Mouse (Mus musculus) G1E (cell line): ENCODE measurements around the gene Upk3bl.
"Not testable (repeated sequence)": the region's sequence is repeated elsewhere in the genome, so short reads cannot be mapped to it uniquely, and the experiment has no call there.

Experiments
- CTCF ChIP-seq: IDR thresholded peaks from 2 replicates; pipeline ENCODE4 v1.5.1; 2012; ENCODE audit warnings: low read depth, low read length, inconsistent platforms, mixed read lengths
- TAL1 ChIP-seq: conservative IDR thresholded peaks from 2 replicates; pipeline ENCODE4 v1.6.1; 2012; ENCODE audit warnings: low read depth, low read length, inconsistent platforms, mixed read lengths

GRCm38 (mm10) chr5:136048541-136048940 lies 5.8 kb upstream of the Upk3bl start:
- TF ChIP-seq TAL1, CTCF: not testable (repeated sequence)
